Mouse (Mus musculus): Measurements from ENCODE around the gene Anks1b. TPM values are rescaled to one million over a fixed set of nuclear protein-coding genes. Genes with fewer than 3 reads are reported as not detected.
A peak's percentile ranks its signal among the peaks of the same experiment; 100 is the strongest.

Anks1b gene
- polyA plus RNA-seq, 1 experiment from 2014 or later: 23.6 TPM

GRCm38 (mm10) chr10:90993869-90994268 lies 1120.6 kb downstream of the Anks1b start:
- Histone ChIP-seq H3K9me3 (no peaks in the 10 kb centered on the region), H3K36me3 (replicated peaks) (peaks cover 36% of the 10 kb centered on the region)
- WGBS: 63% methylated on average over 5 of the region's 5 CpGs

DNA sequence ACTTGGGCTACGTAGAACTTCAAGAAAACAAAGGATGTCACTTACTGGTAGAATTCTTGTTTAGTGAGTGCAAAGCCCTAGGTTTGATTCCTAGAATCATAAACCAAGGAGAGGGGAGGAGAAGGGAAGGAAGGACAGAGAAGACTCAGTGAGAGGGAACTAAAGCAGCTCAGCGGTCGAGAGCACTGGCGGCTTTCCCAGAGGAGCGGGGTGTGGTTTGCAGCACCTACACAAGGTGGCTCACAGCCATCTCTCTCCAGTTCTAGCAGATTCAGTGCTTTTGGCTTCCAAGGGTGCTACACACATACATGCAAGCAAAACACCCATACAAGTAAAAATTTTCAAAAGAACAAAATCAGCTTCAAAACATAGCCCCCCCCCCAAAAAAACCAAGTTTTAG lies 1126.6 kb downstream of the Anks1b start:
- Histone ChIP-seq H3K9ac (no peak overlapping the region), H3K4me2 (no peak overlapping the region), H3K27ac (no peak overlapping the region), H3K9me3 (no peaks in the 10 kb centered on the region), H3K27me3 (no peaks in the 10 kb centered on the region), H3K36me3 (replicated peaks) (peaks cover 20% of the 10 kb centered on the region), H3K4me1 (no peaks in the 10 kb centered on the region), H3K4me3 (replicated peaks) (no peak overlapping the region)
- 96% methylated on average over 5 of the region's 5 CpGs for WGBS
- no peak for ATAC-seq (ENCODE audit: low FRiP score)

More at GRCm38 (mm10) chr10:90993869-90994268, 1120.6 kb downstream of the Anks1b start:
- no peak overlapping the region for H3K4me3 ChIP-seq (replicated peaks)
- ATAC-seq (ENCODE audit: low FRiP score): no peak; the same call in 1 of the 2 replicates
- no peak overlapping the region for H3K9ac ChIP-seq
- no peaks in the 10 kb centered on the region for H3K27me3 ChIP-seq
- no peaks in the 10 kb centered on the region for H3K4me1 ChIP-seq
- no peak overlapping the region for H3K4me2 ChIP-seq
- H3K27ac ChIP-seq: peak overlapping the region; percentile 19; the same call in 1 of the 2 replicates

DNA sequence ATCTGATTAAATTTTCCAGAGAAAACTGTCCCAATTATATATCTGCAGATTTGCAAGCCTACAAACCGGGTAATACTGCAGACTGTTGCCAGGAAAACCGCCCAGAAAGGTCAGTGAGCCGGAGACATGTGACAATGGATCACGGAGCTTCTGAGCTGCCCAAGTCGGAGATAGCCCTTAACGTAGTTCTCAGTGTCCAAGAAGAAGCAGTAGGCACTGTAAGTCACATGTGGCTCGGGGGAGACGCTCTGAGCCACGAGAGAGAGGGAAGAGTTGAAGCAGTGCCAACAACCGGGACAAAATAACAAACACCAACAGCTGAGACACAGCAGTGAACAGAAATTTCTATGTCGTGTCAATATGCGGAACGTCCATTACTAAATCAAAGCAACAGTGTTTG lies 1128.1 kb downstream of the Anks1b start:
- H3K36me3 ChIP-seq (replicated peaks): peaks cover 7% of the 10 kb centered on the region; the same call in 1 of the 2 replicates
- no peak overlapping the region for H3K27ac ChIP-seq
- H3K4me1 ChIP-seq: no peaks in the 10 kb centered on the region
- H3K4me3 ChIP-seq (replicated peaks): no peak overlapping the region
- ATAC-seq (ENCODE audit: low FRiP score): no peak; the same call in 1 of the 2 replicates
- H3K9ac ChIP-seq: no peak overlapping the region
- H3K9me3 ChIP-seq: no peaks in the 10 kb centered on the region
- WGBS: 78% methylated on average over 13 of the region's 13 CpGs
- H3K4me2 ChIP-seq: no peak overlapping the region
- H3K27me3 ChIP-seq: no peaks in the 10 kb centered on the region

- H3K4me1 ChIP-seq: no peaks in the 10 kb centered on the region
- H3K36me3 ChIP-seq (replicated peaks): peaks cover 16% of the 10 kb centered on the region
- H3K4me2 ChIP-seq: no peak overlapping the region
- no peak overlapping the region for H3K9ac ChIP-seq
- ATAC-seq (ENCODE audit: low FRiP score): no peak
- H3K4me3 ChIP-seq (replicated peaks): no peak overlapping the region
- H3K27ac ChIP-seq: no peak overlapping the region
- no peaks in the 10 kb centered on the region for H3K9me3 ChIP-seq
- H3K27me3 ChIP-seq: no peaks in the 10 kb centered on the region
- 94% methylated on average over 12 of the region's 12 CpGs for WGBS
These were observed 1132.7 kb downstream of the Anks1b start for GRCm38 (mm10) chr10:91005858-91006538.

Other genes with a start within 250 kb of the Anks1b start
- 11.8 and 13.7 TPM in 2 replicates for gene Scyl2, start 187.2 kb upstream of the Anks1b start, polyA plus RNA-seq (2016; fragmentation: Nextera tagmentation; extraction: Ambion mirVana)
- gene Actr6, start 141.2 kb upstream of the Anks1b start, polyA plus RNA-seq (2016; fragmentation: Nextera tagmentation; extraction: Ambion mirVana): 45.0 and 45.2 TPM in 2 replicates
- 36.9 and 42.2 TPM in 2 replicates for gene Uhrf1bp1l, start 128.5 kb upstream of the Anks1b start, polyA plus RNA-seq (2016; fragmentation: Nextera tagmentation; extraction: Ambion mirVana)